Mouse (Mus musculus): ENCODE measurements at regions not wholly inside any gene's neighbourhood (a gene's known extent, or its start where the extent isn't known, plus 50 kb on each side); places are given as distances from the start of the nearest gene placed in this dataset.

- H3K4me1 ChIP-seq (ENCODE audit: insufficient read depth, low read depth, low read length) = no peaks in the 10 kb centered on the region
- no peaks in the 10 kb centered on the region for H3K36me3 ChIP-seq (ENCODE audit: insufficient read depth, low read length)
- no peak overlapping the region for H3K4me3 ChIP-seq (ENCODE audit: low read depth, low read length)
- 73% methylated on average over 11 of the region's 11 CpGs for WGBS
- H3K4me2 ChIP-seq (replicated peaks; ENCODE audit: low read depth, low read length) = no peak overlapping the region
- H3K27me3 ChIP-seq (replicated peaks; ENCODE audit: insufficient read depth, low read length) = no peaks in the 10 kb centered on the region
- no peak for ATAC-seq
- TF ChIP-seq CTCF (IDR thresholded peaks at IDR 0.05) (no peak), EP300 (IDR thresholded peaks at IDR 0.05) (no peak)
- no peak overlapping the region for H3K27ac ChIP-seq (ENCODE audit: low read length)
- no peak overlapping the region for H3K9ac ChIP-seq (replicated peaks; ENCODE audit: low read depth)
- DNase-seq (ENCODE audit: low spot score) = no peak
- H3K9me3 ChIP-seq (ENCODE audit: low read length) = no peaks in the 10 kb centered on the region
These were observed 297.2 kb upstream of the Adamts16 start for GRCm38 (mm10) chr13:71138745-71139312.

GRCm38 (mm10) chr13:71135940-71136632 lies 294.5 kb upstream of the Adamts16 start:
- no peaks in the 10 kb centered on the region for H3K27me3 ChIP-seq (replicated peaks; ENCODE audit: insufficient read depth, low read length)
- no peak overlapping the region for H3K9ac ChIP-seq (replicated peaks; ENCODE audit: low read depth)
- no peaks in the 10 kb centered on the region for H3K4me1 ChIP-seq (ENCODE audit: insufficient read depth, low read depth, low read length)
- WGBS = 55% methylated on average over 5 of the region's 5 CpGs
- no peak for TF ChIP-seq EP300 (IDR thresholded peaks at IDR 0.05)
- no peak for TF ChIP-seq CTCF (IDR thresholded peaks at IDR 0.05)
- no peaks in the 10 kb centered on the region for H3K36me3 ChIP-seq (ENCODE audit: insufficient read depth, low read length)
- no peaks in the 10 kb centered on the region for H3K9me3 ChIP-seq (ENCODE audit: low read length)
- H3K4me2 ChIP-seq (replicated peaks; ENCODE audit: low read depth, low read length) = no peak overlapping the region
- ATAC-seq (no peak), DNase-seq (ENCODE audit: low spot score) (no peak)
- H3K4me3 ChIP-seq (ENCODE audit: low read depth, low read length) = no peak overlapping the region
- no peak overlapping the region for H3K27ac ChIP-seq (ENCODE audit: low read length)

DNA sequence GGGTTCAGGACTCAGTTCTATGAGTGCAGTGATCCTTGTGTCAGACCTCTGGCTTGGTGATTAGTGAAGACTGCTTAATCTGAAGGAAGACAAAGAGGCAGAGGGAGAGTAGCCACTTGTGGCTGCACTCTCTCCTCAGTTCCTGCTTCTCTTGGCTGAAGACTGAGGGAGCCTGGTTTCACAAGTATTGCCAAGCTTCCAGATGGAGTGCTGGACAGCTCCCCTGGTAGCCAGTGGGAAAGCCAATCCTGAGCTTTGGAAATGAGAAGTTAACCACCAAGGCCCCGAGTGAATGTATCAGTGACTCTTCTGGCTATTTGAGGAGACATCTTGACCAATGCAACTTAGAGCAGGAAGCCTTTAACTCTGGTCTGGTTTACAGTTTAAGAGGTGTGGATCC lies 279.9 kb upstream of the Adamts16 start:
- no peak for ATAC-seq
- Histone ChIP-seq H3K4me3 (ENCODE audit: low read depth, low read length) (no peak overlapping the region), H3K9ac (replicated peaks; ENCODE audit: low read depth) (no peak overlapping the region), H3K27ac (ENCODE audit: low read length) (no peak overlapping the region), H3K4me1 (ENCODE audit: insufficient read depth, low read depth, low read length) (no peaks in the 10 kb centered on the region), H3K9me3 (ENCODE audit: low read length) (no peaks in the 10 kb centered on the region), H3K27me3 (replicated peaks; ENCODE audit: insufficient read depth, low read length) (no peaks in the 10 kb centered on the region), H3K4me2 (replicated peaks; ENCODE audit: low read depth, low read length) (no peak overlapping the region), H3K36me3 (ENCODE audit: insufficient read depth, low read length) (no peaks in the 10 kb centered on the region)
- DNase-seq (ENCODE audit: low spot score) = peak; percentile 46
- TF ChIP-seq CTCF (IDR thresholded peaks at IDR 0.05) = no peak
- TF ChIP-seq EP300 (IDR thresholded peaks at IDR 0.05) = no peak
- WGBS = 0% methylated on average over 1 of the region's 1 CpGs

GRCm38 (mm10) chr13:71108175-71108574 lies 266.6 kb upstream of the Adamts16 start:
- no peaks in the 10 kb centered on the region for H3K27me3 ChIP-seq (replicated peaks; ENCODE audit: insufficient read depth, low read length)
- H3K4me2 ChIP-seq (replicated peaks; ENCODE audit: low read depth, low read length) = no peak overlapping the region
- no peak overlapping the region for H3K9ac ChIP-seq (replicated peaks; ENCODE audit: low read depth)
- no peak overlapping the region for H3K27ac ChIP-seq (ENCODE audit: low read length)
- H3K4me1 ChIP-seq (ENCODE audit: insufficient read depth, low read depth, low read length) = no peaks in the 10 kb centered on the region
- 60% methylated on average over 8 of the region's 8 CpGs for WGBS
- H3K9me3 ChIP-seq (ENCODE audit: low read length) = no peaks in the 10 kb centered on the region
- no peaks in the 10 kb centered on the region for H3K36me3 ChIP-seq (ENCODE audit: insufficient read depth, low read length)
- H3K4me3 ChIP-seq (ENCODE audit: low read depth, low read length) = no peak overlapping the region
- DNase-seq (ENCODE audit: low spot score) = peak; percentile 58
- TF ChIP-seq CTCF (IDR thresholded peaks at IDR 0.05) (no peak), EP300 (IDR thresholded peaks at IDR 0.05) (no peak)
- ATAC-seq = peak; percentile 49

DNA sequence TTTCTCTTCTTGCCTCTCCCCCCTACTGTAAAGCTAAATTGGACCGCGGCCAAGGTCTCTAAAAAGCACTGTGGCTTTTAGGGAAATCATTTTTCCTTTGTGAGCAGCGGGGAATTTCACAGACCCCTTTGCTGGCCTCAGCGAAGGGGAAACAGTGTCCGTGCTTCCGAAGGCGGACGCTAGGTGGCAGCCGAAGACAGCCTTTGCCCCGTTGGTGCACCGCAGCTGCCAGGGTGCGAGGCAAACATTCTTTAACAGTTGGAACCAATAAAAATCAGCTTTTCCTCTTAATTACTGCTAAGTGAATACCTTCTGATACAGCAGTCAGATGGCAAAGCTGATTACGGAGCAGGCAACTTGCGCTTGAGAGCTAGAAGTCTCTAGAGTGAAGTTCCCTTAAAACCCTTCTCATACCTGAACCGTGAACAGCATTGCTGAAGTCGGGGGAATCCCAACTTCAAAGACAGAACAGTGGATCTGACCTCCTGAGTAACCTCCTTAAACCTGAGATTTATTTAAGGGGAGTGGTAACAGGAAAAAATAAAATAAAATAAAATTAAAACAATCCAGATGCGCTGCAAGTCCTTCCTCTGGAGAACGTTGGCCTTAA lies 263.7 kb upstream of the Adamts16 start:
- Histone ChIP-seq H3K36me3 (ENCODE audit: insufficient read depth, low read length) (no peaks in the 10 kb centered on the region), H3K9me3 (ENCODE audit: low read length) (no peaks in the 10 kb centered on the region), H3K9ac (replicated peaks; ENCODE audit: low read depth) (0 out of 2 replicates have a peak overlapping the region, but pooled peaks have one; percentile 12), H3K4me1 (ENCODE audit: insufficient read depth, low read depth, low read length) (no peaks in the 10 kb centered on the region), H3K27ac (ENCODE audit: low read length) (no peak overlapping the region), H3K4me3 (ENCODE audit: low read depth, low read length) (no peak overlapping the region; the same call in 1 of the 2 replicates), H3K4me2 (replicated peaks; ENCODE audit: low read depth, low read length) (peak overlapping the region; percentile 44), H3K27me3 (replicated peaks; ENCODE audit: insufficient read depth, low read length) (no peaks in the 10 kb centered on the region)
- DNase-seq (ENCODE audit: low spot score) (peak; percentile 42), ATAC-seq (peak; percentile 48; the same call in 1 of the 2 replicates)
- TF ChIP-seq CTCF (IDR thresholded peaks at IDR 0.05) (peak; percentile 87), EP300 (IDR thresholded peaks at IDR 0.05) (no peak)
- WGBS = 13% methylated on average over 18 of the region's 18 CpGs

DNA sequence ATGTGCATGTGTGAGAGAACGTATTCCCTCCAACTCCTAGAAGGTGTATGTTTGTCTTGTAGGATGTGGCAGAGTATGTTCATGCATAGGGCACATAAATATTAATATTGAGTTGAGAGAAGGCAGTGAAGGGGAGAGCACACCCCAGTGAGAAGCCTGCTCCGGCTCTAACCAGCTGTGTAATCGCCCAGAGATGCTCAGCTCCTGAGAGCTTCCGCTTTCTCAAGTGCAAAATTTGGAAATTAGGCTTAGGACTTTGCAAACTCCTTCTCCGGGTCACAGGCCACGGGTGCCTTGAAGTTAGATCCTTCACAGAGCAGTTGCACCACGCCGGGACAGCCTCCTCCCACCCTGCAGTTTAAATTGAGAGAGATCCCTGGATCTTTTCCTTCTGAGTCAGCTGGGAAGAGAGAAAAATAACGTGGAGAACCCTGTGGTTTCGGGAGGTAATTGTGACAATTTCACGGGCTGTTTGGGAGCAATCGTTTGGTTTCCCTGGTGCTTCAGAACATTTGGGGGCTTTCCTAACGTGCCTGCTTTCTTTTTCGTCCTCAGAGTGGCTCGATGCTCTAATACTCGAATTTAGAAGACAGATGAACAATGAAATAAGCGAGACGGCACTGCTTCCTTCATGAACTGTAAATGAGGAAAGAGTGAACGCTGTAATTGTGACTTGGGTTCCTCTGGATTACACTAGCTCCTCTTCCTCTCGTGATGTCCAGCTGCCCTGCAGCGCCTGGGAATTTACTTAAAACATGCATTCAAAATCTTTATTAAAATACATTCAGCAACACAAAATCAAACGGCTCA lies 263.0 kb upstream of the Adamts16 start:
- ATAC-seq (no peak), DNase-seq (ENCODE audit: low spot score) (peak; percentile 9)
- 26% methylated on average over 22 of the region's 22 CpGs for WGBS
- TF ChIP-seq EP300 (IDR thresholded peaks at IDR 0.05) = no peak
- TF ChIP-seq CTCF (IDR thresholded peaks at IDR 0.05) = no peak
- Histone ChIP-seq H3K36me3 (ENCODE audit: insufficient read depth, low read length) (no peaks in the 10 kb centered on the region), H3K4me2 (replicated peaks; ENCODE audit: low read depth, low read length) (peak overlapping the region; percentile 44), H3K4me3 (ENCODE audit: low read depth, low read length) (no peak overlapping the region; the same call in 1 of the 2 replicates), H3K27ac (ENCODE audit: low read length) (no peak overlapping the region), H3K9ac (replicated peaks; ENCODE audit: low read depth) (0 out of 2 replicates have a peak overlapping the region, but pooled peaks have one; percentile 12), H3K4me1 (ENCODE audit: insufficient read depth, low read depth, low read length) (no peaks in the 10 kb centered on the region), H3K27me3 (replicated peaks; ENCODE audit: insufficient read depth, low read length) (no peaks in the 10 kb centered on the region), H3K9me3 (ENCODE audit: low read length) (no peaks in the 10 kb centered on the region)
